13 mouse cellular contexts compared by ENCODE assay signal in the genomic region with DNA sequence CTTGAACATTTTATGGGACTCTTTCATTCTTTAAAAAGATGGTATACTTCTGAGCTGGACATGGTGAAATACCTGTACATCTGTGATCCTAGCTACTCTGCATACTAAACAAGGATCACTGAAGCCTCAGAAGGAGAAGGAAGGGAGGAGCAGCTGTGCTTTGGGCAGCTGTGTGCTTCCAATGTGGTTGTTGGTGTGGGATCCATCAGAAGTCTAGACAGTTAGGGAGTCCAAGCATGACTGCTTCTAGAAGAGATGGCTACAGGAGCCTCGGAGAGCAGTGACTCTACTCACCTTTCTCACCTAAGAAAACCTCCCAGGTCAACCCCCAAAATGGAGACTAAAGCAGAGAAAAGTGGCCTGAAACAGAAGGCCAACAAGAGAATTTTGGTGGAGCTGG.
"Had no signal": no experiment of that assay in that cellular context is flagged by ENCODE, and none has a peak within 500 bp of the region (broad histone marks: within the 10 kb centered on the region; RNA-seq: fewer than 3 reads in every experiment).

No protein-coding gene starts in this region.

- H3K9ac ChIP-seq: liver, embryonic 13.5 days; liver, postnatal 0 days; lung, embryonic 15.5 days; midbrain, embryonic 15.5 days; neural tube, embryonic 12.5 days had no signal

- H3K4me1 ChIP-seq: liver, embryonic 13.5 days; lung, embryonic 15.5 days; midbrain, embryonic 15.5 days; neural tube, embryonic 12.5 days had no signal

- DNase-seq: liver; liver, embryonic 13.5 days; liver, postnatal 0 days; lung, postnatal 14 days; thymus, adult 2 months; thymus, postnatal 25 days had no signal

- H3K9me3 ChIP-seq: liver, embryonic 13.5 days; lung, embryonic 15.5 days; midbrain, embryonic 15.5 days; neural tube, embryonic 12.5 days had no signal

- H3K4me3 ChIP-seq: left cerebral cortex, adult 2 months; liver, embryonic 13.5 days; lung, embryonic 15.5 days; megakaryocyte, embryonic 14.5 days; midbrain, embryonic 15.5 days; neural tube, embryonic 12.5 days had no signal

- H3K36me3 ChIP-seq: liver, embryonic 13.5 days; lung, embryonic 15.5 days; midbrain, embryonic 15.5 days; neural tube, embryonic 12.5 days had no signal

- H3K27ac ChIP-seq: left cerebral cortex, adult 2 months; liver, embryonic 13.5 days; lung, embryonic 15.5 days; macrophage; midbrain, embryonic 15.5 days; neural tube, embryonic 12.5 days had no signal

- ATAC-seq: liver, postnatal 0 days had no signal

- H3K4me2 ChIP-seq: liver, embryonic 13.5 days; lung, embryonic 15.5 days; midbrain, embryonic 11.5 days; midbrain, embryonic 15.5 days; neural tube, embryonic 12.5 days had no signal

- H3K27me3 ChIP-seq: liver, embryonic 13.5 days; lung, embryonic 15.5 days; midbrain, embryonic 15.5 days; neural tube, embryonic 12.5 days had no signal
